ENCODE assay signal across 10 mouse cellular contexts in genomic region chr7:49525348-49526100, GRCm38 (mm10).
A peak's percentile ranks its signal among the peaks of the same experiment; 100 is the strongest.
DNase-seq lines count a peak whose midpoint lies in the region; ATAC-seq lines count a peak whose summit lies in the region.
"Had no signal": no experiment of that assay in that cellular context is flagged by ENCODE, and none has a peak within 500 bp of the region (broad histone marks: within the 10 kb centered on the region; RNA-seq: fewer than 3 reads in every experiment).

No protein-coding gene starts in this region.

- ATAC-seq in heart, embryonic 16.5 days (replicated peaks; ENCODE audit: extremely low read depth, insufficient read depth, low FRiP score): no peak
- ATAC-seq in embryonic facial prominence, embryonic 13.5 days (ENCODE audit: insufficient number of reproducible peaks, insufficient read depth, low FRiP score, low TSS enrichment, low read depth): no peak
- ATAC-seq in CD4-positive, CD25-positive, alpha-beta regulatory T cell, adult 4 months: no peak
- ATAC-seq: forebrain, embryonic 13.5 days had no signal

- WGBS in heart, embryonic 16.5 days: 50% methylated on average over 11 of the region's 11 CpGs
- 37% methylated on average over 11 of the region's 11 CpGs for WGBS in embryonic facial prominence, embryonic 13.5 days

- H3K4me1 ChIP-seq in heart, embryonic 16.5 days (ENCODE audit: control insufficient read depth, insufficient read depth, low read length): peaks cover 55% of the 10 kb centered on the region
- H3K4me1 ChIP-seq in embryonic facial prominence, embryonic 13.5 days: peaks cover 63% of the 10 kb centered on the region

- H3K4me3 ChIP-seq in heart, embryonic 16.5 days (ENCODE audit: low read length): peak overlapping the region; percentile 37
- H3K4me3 ChIP-seq in embryonic facial prominence, embryonic 13.5 days: no peak overlapping the region
- H3K4me3 ChIP-seq: forebrain, embryonic 13.5 days had no signal

- H3K36me3 ChIP-seq in heart, embryonic 16.5 days (ENCODE audit: control insufficient read depth, insufficient read depth): no peaks in the 10 kb centered on the region
- H3K36me3 ChIP-seq in embryonic facial prominence, embryonic 13.5 days: no peaks in the 10 kb centered on the region

- peak overlapping the region; percentile 61 for H3K4me2 ChIP-seq in heart, embryonic 16.5 days (ENCODE audit: low read depth, low read length)
- peak overlapping the region; percentile 30 for H3K4me2 ChIP-seq in embryonic facial prominence, embryonic 13.5 days
- H3K4me2 ChIP-seq: forebrain, embryonic 13.5 days had no signal

- intact Hi-C loops in left cerebral cortex, postnatal 4 days (cut with DNase I): no loop called here

- no peaks in the 10 kb centered on the region for H3K27me3 ChIP-seq in heart, embryonic 16.5 days (ENCODE audit: control insufficient read depth, insufficient read depth, low read length)
- peaks cover 17% of the 10 kb centered on the region for H3K27me3 ChIP-seq in embryonic facial prominence, embryonic 13.5 days

- no peak for DNase-seq in heart, adult 8-10 months (ENCODE audit: low spot score)
- DNase-seq in left cerebral cortex, postnatal 4 days: peak; percentile 22
- DNase-seq in left cerebral cortex, adult 9 months (ENCODE audit: low spot score in 2 of 2): no peak
- DNase-seq in Muller cell, postnatal 12 days (ENCODE audit: inconsistent ontology term): peak; percentile 63
- no peak for DNase-seq in urinary bladder, postnatal 14 days (ENCODE audit: low spot score)

- peak overlapping the region; percentile 90 for H3K27ac ChIP-seq in heart, embryonic 16.5 days (ENCODE audit: low read length)
- H3K27ac ChIP-seq in embryonic facial prominence, embryonic 13.5 days: 0 out of 2 replicates have a peak overlapping the region, but pooled peaks have one; percentile 39
- H3K27ac ChIP-seq: forebrain, embryonic 13.5 days; macrophage had no signal

- H3K9me3 ChIP-seq in heart, embryonic 16.5 days (replicated peaks; ENCODE audit: control insufficient read depth, low read length): no peaks in the 10 kb centered on the region
- H3K9me3 ChIP-seq in embryonic facial prominence, embryonic 13.5 days: no peaks in the 10 kb centered on the region
- H3K9me3 ChIP-seq: forebrain, embryonic 13.5 days had no signal

- H3K9ac ChIP-seq in heart, embryonic 16.5 days (ENCODE audit: low read length): peak overlapping the region; percentile 55
- 0 out of 2 replicates have a peak overlapping the region, but pooled peaks have one; percentile 16 for H3K9ac ChIP-seq in embryonic facial prominence, embryonic 13.5 days
- H3K9ac ChIP-seq: forebrain, embryonic 13.5 days had no signal

Comparison
In these comparisons a context has a peak if more than half of its experiments do, and no peak if none do; other contexts are left out.
1. DNase-seq: peak in left cerebral cortex, postnatal 4 days (single experiment) and Muller cell, postnatal 12 days (single experiment); none in heart, adult 8-10 months (single experiment), left cerebral cortex, adult 9 months (0 of 2) and urinary bladder, postnatal 14 days (single experiment).